Mouse (Mus musculus) brain, embryonic 14.5 days (tissue): ENCODE results near the gene Plekhb2. TPM values are rescaled to one million over a fixed set of nuclear protein-coding genes. Genes with fewer than 3 reads are reported as not detected.

Experiments
- DNase-seq: peaks from one replicate; pipeline ENCODE4 v3.0.0-alpha.2; 2011; ENCODE audit warnings: low read depth
- CTCF ChIP-seq: fragments of 200-500 bp; IDR thresholded peaks from 2 replicates; pipeline ENCODE4 v1.5.1; 2012; ENCODE audit warnings: inconsistent platforms, mild to moderate bottlenecking, moderate library complexity, borderline replicate concordance; ENCODE audit not compliant: insufficient read depth, insufficient read length; ENCODE audit errors: extremely low read depth
- POLR2A ChIP-seq: fragments of 200-500 bp; IDR thresholded peaks from 2 replicates; pipeline ENCODE4 v1.6.1; 2012; ENCODE audit warnings: mild to moderate bottlenecking, inconsistent platforms, borderline replicate concordance; ENCODE audit not compliant: poor library complexity, insufficient read depth, insufficient read length, severe bottlenecking; ENCODE audit errors: extremely low read depth
- polyA plus RNA-seq: library from polyadenylated mRNA; depleted of rRNA; stranded (reverse); fragments of >200 nt; gene quantifications from 2 replicates; pipeline ENCODE4 v1.2.3, GENCODE M21; 2012

Gene Plekhb2
- polyA plus RNA-seq, 1 experiment = 43.9 TPM

GRCm38 (mm10) chr1:34858671-34859070 lies 8.9 kb downstream of the Plekhb2 start:
- TF ChIP-seq POLR2A (no peak), CTCF (no peak)
- no peak for DNase-seq

GRCm38 (mm10) chr1:34859761-34860160 lies 10.0 kb downstream of the Plekhb2 start:
- no peak for DNase-seq
- TF ChIP-seq CTCF = no peak
- no peak for TF ChIP-seq POLR2A

GRCm38 (mm10) chr1:34860205-34860604 lies 10.4 kb downstream of the Plekhb2 start:
- no peak for DNase-seq
- TF ChIP-seq POLR2A = no peak

- no peak for DNase-seq
- TF ChIP-seq POLR2A = no peak
- no peak for TF ChIP-seq CTCF
Measured at GRCm38 (mm10) chr1:34862877-34863276, 13.1 kb downstream of the Plekhb2 start.

DNA sequence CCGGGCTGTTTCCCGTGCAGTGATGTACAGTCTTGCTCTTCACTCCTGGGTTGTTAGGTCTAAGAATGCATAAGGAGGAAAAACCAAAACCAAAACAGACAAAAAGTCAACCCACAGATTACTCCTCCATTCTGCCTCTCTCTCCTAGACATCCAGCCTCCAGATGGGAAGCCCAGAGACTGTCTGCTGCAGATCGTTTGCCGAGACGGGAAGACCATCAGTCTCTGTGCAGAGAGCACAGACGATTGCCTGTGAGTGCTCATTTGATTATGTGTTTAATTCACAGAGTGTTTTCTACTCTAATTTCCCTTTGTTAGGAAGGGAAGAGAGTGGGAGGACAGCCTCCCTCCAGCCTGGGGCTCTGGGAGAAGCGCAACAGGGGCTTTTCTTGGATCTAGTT lies 13.5 kb downstream of the Plekhb2 start:
- TF ChIP-seq CTCF (no peak), POLR2A (no peak)
- no peak for DNase-seq

- no peak for DNase-seq
- TF ChIP-seq CTCF (no peak), POLR2A (no peak)
Measured at GRCm38 (mm10) chr1:34864243-34864642, 14.5 kb downstream of the Plekhb2 start.

DNA sequence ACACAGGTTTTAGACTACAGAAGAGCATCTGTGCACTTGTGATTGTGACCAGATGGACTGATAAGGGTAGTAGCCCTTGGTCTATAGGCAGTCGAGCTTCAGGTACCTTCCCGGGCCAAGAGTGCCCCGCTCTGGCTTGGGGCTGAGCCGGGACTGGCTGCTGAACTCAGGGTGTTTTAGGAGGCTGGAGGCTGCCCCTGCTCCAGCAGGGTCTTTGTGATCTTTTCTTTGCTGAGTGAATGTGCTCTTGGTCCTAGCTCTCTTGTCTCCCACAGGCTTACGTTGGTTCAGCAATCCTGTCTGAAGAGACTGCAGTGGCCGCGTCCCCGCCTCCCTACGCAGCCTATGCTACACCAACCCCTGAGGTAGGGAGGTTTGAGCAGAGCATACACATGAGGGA lies 16.1 kb downstream of the Plekhb2 start:
- no peak for DNase-seq
- TF ChIP-seq POLR2A (no peak), CTCF (no peak)

- DNase-seq = peak; percentile 93
- TF ChIP-seq CTCF (peak; percentile 88), POLR2A (no peak)
Measured at GRCm38 (mm10) chr1:34866815-34867573, 17.2 kb downstream of the Plekhb2 start.

DNA sequence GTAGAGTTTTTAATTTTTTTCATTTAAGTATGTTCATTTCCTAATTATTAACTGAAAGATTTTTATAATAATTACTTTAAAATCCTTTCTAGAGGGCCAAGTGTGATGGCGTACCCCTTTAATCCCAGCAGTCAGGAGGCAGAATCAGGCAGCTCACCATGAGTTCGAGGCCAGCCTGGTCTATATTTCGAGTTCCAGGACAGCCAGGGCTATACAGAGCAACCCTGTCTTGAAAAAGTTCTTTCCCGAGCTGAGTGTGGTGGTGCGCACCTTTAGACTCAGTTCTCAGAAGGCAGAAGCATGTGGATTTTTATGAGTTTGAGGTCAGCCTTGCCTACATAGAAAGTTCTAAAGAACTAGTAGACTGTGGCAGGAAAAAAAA lies 17.8 kb downstream of the Plekhb2 start:
- TF ChIP-seq CTCF = no peak
- TF ChIP-seq POLR2A = no peak
- DNase-seq = no peak

DNA sequence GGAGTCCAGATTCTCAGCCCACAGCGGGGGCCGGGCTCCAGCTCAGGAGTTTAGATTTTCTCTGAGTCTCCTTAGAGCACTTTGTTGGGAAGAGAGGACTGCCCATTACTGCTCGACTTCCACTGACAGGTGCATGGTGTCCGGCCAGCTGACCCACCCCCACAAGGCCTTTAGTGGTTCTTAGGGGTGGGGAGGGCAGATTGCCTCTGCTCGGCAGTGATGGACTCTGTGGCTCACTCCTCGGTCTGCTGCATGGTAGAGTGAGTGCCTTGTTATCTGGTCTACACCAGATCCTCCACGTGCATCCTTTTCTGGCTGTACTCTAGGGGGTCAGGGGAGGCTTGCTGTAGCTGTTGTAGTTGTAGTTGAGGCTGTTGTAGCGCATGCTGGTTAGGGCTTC lies 18.6 kb downstream of the Plekhb2 start:
- TF ChIP-seq CTCF (no peak), POLR2A (no peak)
- DNase-seq = no peak

DNA sequence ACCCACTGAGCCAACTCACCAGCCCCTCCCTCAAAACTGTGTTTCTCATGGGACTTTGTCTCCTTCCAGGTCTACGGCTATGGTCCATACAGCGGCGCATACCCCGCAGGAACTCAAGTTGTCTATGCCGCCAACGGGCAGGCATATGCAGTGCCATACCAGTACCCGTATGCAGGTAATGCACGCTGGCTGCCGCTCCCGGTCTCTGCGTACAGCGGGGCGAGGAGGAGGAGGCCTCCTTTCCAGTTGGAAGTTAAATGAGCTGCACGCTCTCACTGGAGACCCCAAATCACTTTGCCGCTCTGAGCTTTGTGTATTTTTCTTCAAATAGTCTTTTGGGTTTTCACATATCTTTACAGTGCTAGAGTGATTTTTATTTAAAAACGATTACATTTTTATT lies 19.5 kb downstream of the Plekhb2 start:
- TF ChIP-seq CTCF (no peak), POLR2A (no peak)
- DNase-seq = no peak

- TF ChIP-seq POLR2A (no peak), CTCF (no peak)
Measured at GRCm38 (mm10) chr1:34871170-34871569, 21.4 kb downstream of the Plekhb2 start.

More at GRCm38 (mm10) chr1:34871170-34871569, 21.4 kb downstream of the Plekhb2 start:
- DNase-seq = no peak
